Mouse (Mus musculus): Measurements from ENCODE around the gene Zfp87. TPM values are rescaled to one million over a fixed set of nuclear protein-coding genes. Genes with fewer than 3 reads are reported as not detected.

Gene Zfp87
- total and polyA plus RNA-seq, 2 experiments: 7.1 to 14.9 TPM

GRCm38 (mm10) chr13:67483625-67484423 is 42.2 kb downstream of the Zfp87 start, which contains the start of gene Zfp874b:
Zfp874b (minus strand) TSS chr13:67484258.
- H3K79me2 ChIP-seq (ENCODE audit: control insufficient read depth, insufficient read depth, low read length): peaks cover 5% of the 10 kb centered on the region

GRCm38 (mm10) chr13:67481528-67481927 is 44.4 kb downstream of the Zfp87 start:
- TF ChIP-seq CTCF (IDR thresholded peaks at IDR 0.05; ENCODE audit: low read depth, low read length) (no peak), POLR2A (IDR thresholded peaks at IDR 0.05; ENCODE audit: extremely low read depth, insufficient read depth, low read length) (no peak)
- Histone ChIP-seq H3K4me3 (ENCODE audit: insufficient read depth, low read depth, low read length) (no peak overlapping the region), H3K36me3 (ENCODE audit: control insufficient read depth, insufficient read depth, low read length) (peaks cover 17% of the 10 kb centered on the region), H3K79me2 (ENCODE audit: control insufficient read depth, insufficient read depth, low read length) (peaks cover 5% of the 10 kb centered on the region), H3K4me1 (ENCODE audit: control insufficient read depth, insufficient read depth, low read length) (peaks cover 5% of the 10 kb centered on the region; the same call in 1 of the 2 replicates), H3K9ac (ENCODE audit: low read depth, low read length) (no peak overlapping the region), H3K27ac (replicated peaks; ENCODE audit: insufficient read depth, low read depth, low read length) (no peak overlapping the region), H3K27me3 (ENCODE audit: control insufficient read depth, insufficient read depth, low read length) (no peaks in the 10 kb centered on the region)
- no peak for DNase-seq (ENCODE audit: extremely low read depth, low read depth, low spot score)
- WGBS: 68% methylated on average over 4 of the region's 4 CpGs

More at GRCm38 (mm10) chr13:67483625-67484423, 42.2 kb downstream of the Zfp87 start, which contains the start of gene Zfp874b:
- TF ChIP-seq CTCF (IDR thresholded peaks at IDR 0.05; ENCODE audit: low read depth, low read length) (no peak), POLR2A (IDR thresholded peaks at IDR 0.05; ENCODE audit: extremely low read depth, insufficient read depth, low read length) (peak; percentile 47; the same call in 1 of the 2 replicates)
- Histone ChIP-seq H3K27me3 (ENCODE audit: control insufficient read depth, insufficient read depth, low read length) (no peaks in the 10 kb centered on the region), H3K9ac (ENCODE audit: low read depth, low read length) (peak within 1 kb of the TSS; percentile 73), H3K4me1 (ENCODE audit: control insufficient read depth, insufficient read depth, low read length) (peaks cover 5% of the 10 kb centered on the region; the same call in 1 of the 2 replicates), H3K4me3 (ENCODE audit: insufficient read depth, low read depth, low read length) (peak within 1 kb of the TSS; percentile 56), H3K36me3 (ENCODE audit: control insufficient read depth, insufficient read depth, low read length) (peaks cover 10% of the 10 kb centered on the region; the same call in 1 of the 2 replicates), H3K27ac (replicated peaks; ENCODE audit: insufficient read depth, low read depth, low read length) (peak within 1 kb of the TSS; percentile 97)
- peak; percentile 99 for DNase-seq (ENCODE audit: extremely low read depth, low read depth, low spot score)
- WGBS: 1% methylated on average over 20 of the region's 20 CpGs

- TF ChIP-seq CTCF (IDR thresholded peaks at IDR 0.05; ENCODE audit: low read depth, low read length) (no peak), POLR2A (IDR thresholded peaks at IDR 0.05; ENCODE audit: extremely low read depth, insufficient read depth, low read length) (no peak)
- no peaks in the 10 kb centered on the region for H3K79me2 ChIP-seq (ENCODE audit: control insufficient read depth, insufficient read depth, low read length)
- H3K4me1 ChIP-seq (ENCODE audit: control insufficient read depth, insufficient read depth, low read length): no peaks in the 10 kb centered on the region
- H3K27me3 ChIP-seq (ENCODE audit: control insufficient read depth, insufficient read depth, low read length): no peaks in the 10 kb centered on the region
- no peak overlapping the region for H3K4me3 ChIP-seq (ENCODE audit: insufficient read depth, low read depth, low read length)
- peaks cover 12% of the 10 kb centered on the region for H3K36me3 ChIP-seq (ENCODE audit: control insufficient read depth, insufficient read depth, low read length)
- no peak overlapping the region for H3K27ac ChIP-seq (replicated peaks; ENCODE audit: insufficient read depth, low read depth, low read length)
- WGBS: 55% methylated on average over 3 of the region's 3 CpGs
- H3K9ac ChIP-seq (ENCODE audit: low read depth, low read length): no peak overlapping the region
- no peak for DNase-seq (ENCODE audit: extremely low read depth, low read depth, low spot score)
Observed at GRCm38 (mm10) chr13:67469274-67469673, 56.7 kb downstream of the Zfp87 start.

Other genes with a start within 250 kb of the Zfp87 start
- 1.9 TPM in 2 replicates for gene Zfp458, start 247.7 kb downstream of the Zfp87 start, total RNA-seq (2014; rRNA removed)
- gene Zfp458, start 247.7 kb downstream of the Zfp87 start, polyA plus RNA-seq (2012; rRNA removed): 0.21 and 0.26 TPM in 2 replicates
- gene Zfp457, start 219.7 kb downstream of the Zfp87 start, total RNA-seq (2014; rRNA removed): 1.9 and 4.0 TPM in 2 replicates
- 0.51 and 0.87 TPM in 2 replicates for gene Zfp457, start 219.7 kb downstream of the Zfp87 start, polyA plus RNA-seq (2012; rRNA removed)
- 4.4 and 4.9 TPM in 2 replicates for gene Zfp595, start 193.6 kb downstream of the Zfp87 start, total RNA-seq (2014; rRNA removed)
- 0.48 and 0.50 TPM in 2 replicates for gene Zfp595, start 193.6 kb downstream of the Zfp87 start, polyA plus RNA-seq (2012; rRNA removed)
- 0.40 TPM in 1 of 2 replicates, not detected in the other for gene Gm28044, start 165.6 kb downstream of the Zfp87 start, total RNA-seq (2014; rRNA removed)
- 0.24 TPM in 1 of 2 replicates, not detected in the other for gene Gm28044, start 165.6 kb downstream of the Zfp87 start, polyA plus RNA-seq (2012; rRNA removed)
- gene Zfp953, start 165.6 kb downstream of the Zfp87 start, total RNA-seq (2014; rRNA removed): 2.4 and 2.8 TPM in 2 replicates
- 0.26 and 0.28 TPM in 2 replicates for gene Zfp953, start 165.6 kb downstream of the Zfp87 start, polyA plus RNA-seq (2012; rRNA removed)
- gene Gm28041, start 150.4 kb downstream of the Zfp87 start, total RNA-seq (2014; rRNA removed): 0.27 and 0.65 TPM in 2 replicates
- gene Gm28041, start 150.4 kb downstream of the Zfp87 start, polyA plus RNA-seq (2012; rRNA removed): not detected in 2 replicates
- gene Zfp456, start 150.4 kb downstream of the Zfp87 start, total RNA-seq (2014; rRNA removed): 1.0 and 1.5 TPM in 2 replicates
- gene Zfp456, start 150.4 kb downstream of the Zfp87 start, polyA plus RNA-seq (2012; rRNA removed): 0.09 and 0.11 TPM in 2 replicates
- gene Zfp429, start 126.4 kb downstream of the Zfp87 start, total RNA-seq (2014; rRNA removed): 3.0 TPM in 2 replicates
- gene Zfp429, start 126.4 kb downstream of the Zfp87 start, polyA plus RNA-seq (2012; rRNA removed): 0.69 and 1.00 TPM in 2 replicates
- 0.07 and 0.28 TPM in 2 replicates for gene Zfp459, start 104.8 kb downstream of the Zfp87 start, total RNA-seq (2014; rRNA removed)
- gene Zfp459, start 104.8 kb downstream of the Zfp87 start, polyA plus RNA-seq (2012; rRNA removed): 0.04 and 0.11 TPM in 2 replicates
- gene Zfp874a, start 74.6 kb downstream of the Zfp87 start, total RNA-seq (2014; rRNA removed): 26.6 and 32.5 TPM in 2 replicates
- gene Zfp874a, start 74.6 kb downstream of the Zfp87 start, polyA plus RNA-seq (2012; rRNA removed): 2.3 and 4.5 TPM in 2 replicates
- gene Zfp874b, start 41.9 kb downstream of the Zfp87 start, total RNA-seq (2014; rRNA removed): 7.2 and 8.7 TPM in 2 replicates
- 1.7 and 2.7 TPM in 2 replicates for gene Zfp874b, start 41.9 kb downstream of the Zfp87 start, polyA plus RNA-seq (2012; rRNA removed)
- 3.8 and 5.2 TPM in 2 replicates for gene Zfp58, start 25.6 kb downstream of the Zfp87 start, total RNA-seq (2014; rRNA removed)
- 0.56 and 0.68 TPM in 2 replicates for gene Zfp58, start 25.6 kb downstream of the Zfp87 start, polyA plus RNA-seq (2012; rRNA removed)
- 0.07 TPM in 1 of 2 replicates, not detected in the other for gene Gm26965, start within 50 bp of the Zfp87 start, total RNA-seq (2014; rRNA removed)
- not detected in 2 replicates for gene Gm26965, start within 50 bp of the Zfp87 start, polyA plus RNA-seq (2012; rRNA removed)
- gene Zfp748, start 27.7 kb upstream of the Zfp87 start, total RNA-seq (2014; rRNA removed): 6.8 and 8.9 TPM in 2 replicates
- gene Zfp748, start 27.7 kb upstream of the Zfp87 start, polyA plus RNA-seq (2012; rRNA removed): 0.66 and 0.81 TPM in 2 replicates
- gene Zfp729b, start 83.5 kb upstream of the Zfp87 start, total RNA-seq (2014; rRNA removed): 7.1 and 9.5 TPM in 2 replicates
- 0.27 and 0.32 TPM in 2 replicates for gene Zfp729b, start 83.5 kb upstream of the Zfp87 start, polyA plus RNA-seq (2012; rRNA removed)
- gene Gm49345, start 111.6 kb upstream of the Zfp87 start, total RNA-seq (2014; rRNA removed): not detected in 2 replicates
- not detected in 2 replicates for gene Gm49345, start 111.6 kb upstream of the Zfp87 start, polyA plus RNA-seq (2012; rRNA removed)
- gene Zfp729a, start 111.6 kb upstream of the Zfp87 start, total RNA-seq (2014; rRNA removed): 3.9 and 4.9 TPM in 2 replicates
- 0.30 and 0.70 TPM in 2 replicates for gene Zfp729a, start 111.6 kb upstream of the Zfp87 start, polyA plus RNA-seq (2012; rRNA removed)
- gene Zfp738, start 160.9 kb upstream of the Zfp87 start, total RNA-seq (2014; rRNA removed): 5.5 and 6.4 TPM in 2 replicates
- 1.5 and 2.3 TPM in 2 replicates for gene Zfp738, start 160.9 kb upstream of the Zfp87 start, polyA plus RNA-seq (2012; rRNA removed)
- 7.2 and 8.5 TPM in 2 replicates for gene Zfp65, start 203.0 kb upstream of the Zfp87 start, total RNA-seq (2014; rRNA removed)
- gene Zfp65, start 203.0 kb upstream of the Zfp87 start, polyA plus RNA-seq (2012; rRNA removed): 0.46 and 0.65 TPM in 2 replicates
- 4.9 and 5.4 TPM in 2 replicates for gene Zfp85, start 229.1 kb upstream of the Zfp87 start, total RNA-seq (2014; rRNA removed)
- 0.21 and 0.64 TPM in 2 replicates for gene Zfp85, start 229.1 kb upstream of the Zfp87 start, polyA plus RNA-seq (2012; rRNA removed)